Mouse (Mus musculus): ENCODE measurements around the gene Tmem245.
"Not testable (repeated sequence)": the region's sequence is repeated elsewhere in the genome, so short reads cannot be mapped to it uniquely, and the experiment has no call there.

Tmem245 gene

GRCm38 (mm10) chr4:56926971-56927370 lies 20.3 kb downstream of the Tmem245 start:
- in situ Hi-C loops (cut with MseI, MboI): no loop called here

GRCm38 (mm10) chr4:56922229-56922628 lies 25.0 kb downstream of the Tmem245 start:
- in situ Hi-C loops (cut with MseI, MboI): no loop called here

- in situ Hi-C loops (cut with MseI, MboI): no loop called here
Observed at GRCm38 (mm10) chr4:56915732-56916325, 31.4 kb downstream of the Tmem245 start.

GRCm38 (mm10) chr4:56914761-56915160 lies 32.5 kb downstream of the Tmem245 start:
- in situ Hi-C loops (cut with MseI, MboI): no loop called here

GRCm38 (mm10) chr4:56914338-56914737 lies 32.9 kb downstream of the Tmem245 start:
- in situ Hi-C loops (cut with MseI, MboI): no loop called here

- in situ Hi-C loops (cut with MseI, MboI): no loop called here
Observed at GRCm38 (mm10) chr4:56912382-56913001, 34.7 kb downstream of the Tmem245 start.

GRCm38 (mm10) chr4:56909568-56909967 lies 37.7 kb downstream of the Tmem245 start:
- in situ Hi-C loops (cut with MseI, MboI): no loop called here

- in situ Hi-C loops (cut with MseI, MboI): no loop called here
Observed at GRCm38 (mm10) chr4:56907671-56908070, 39.6 kb downstream of the Tmem245 start.

- in situ Hi-C loops (cut with MseI, MboI): no loop called here
Observed at GRCm38 (mm10) chr4:56906926-56907325, 40.3 kb downstream of the Tmem245 start.

- in situ Hi-C loops (cut with MseI, MboI): no loop called here
Observed at GRCm38 (mm10) chr4:56905507-56905906, 41.7 kb downstream of the Tmem245 start.

GRCm38 (mm10) chr4:56901671-56902070 lies 45.6 kb downstream of the Tmem245 start:
- in situ Hi-C loops (cut with MseI, MboI): no loop called here

GRCm38 (mm10) chr4:56899216-56899615 lies 48.0 kb downstream of the Tmem245 start:
- in situ Hi-C loops (cut with MseI, MboI): no loop called here

- in situ Hi-C loops (cut with MseI, MboI): no loop called here
Observed at GRCm38 (mm10) chr4:56897511-56897910, 49.7 kb downstream of the Tmem245 start.

- in situ Hi-C loops (cut with MseI, MboI): no loop called here
Observed at GRCm38 (mm10) chr4:56894196-56894595, 53.0 kb downstream of the Tmem245 start.

- in situ Hi-C loops (cut with MseI, MboI): no loop called here
Observed at GRCm38 (mm10) chr4:56892501-56893115, 54.6 kb downstream of the Tmem245 start.

- in situ Hi-C loops (cut with MseI, MboI): no loop called here
Observed at GRCm38 (mm10) chr4:56888483-56888882, 58.8 kb downstream of the Tmem245 start.

- in situ Hi-C loops (cut with MseI, MboI): no loop called here
Observed at GRCm38 (mm10) chr4:56886286-56886979, 60.8 kb downstream of the Tmem245 start.

GRCm38 (mm10) chr4:56880036-56880703 lies 67.1 kb downstream of the Tmem245 start:
- in situ Hi-C loops (cut with MseI, MboI): no loop called here

- in situ Hi-C loops (cut with MseI, MboI): no loop called here
Observed at GRCm38 (mm10) chr4:56878971-56879370, 68.3 kb downstream of the Tmem245 start.

GRCm38 (mm10) chr4:56870541-56870940 lies 76.7 kb downstream of the Tmem245 start:
- in situ Hi-C loops (cut with MseI, MboI): not testable (repeated sequence)

- in situ Hi-C loops (cut with MseI, MboI): no loop called here
Observed at GRCm38 (mm10) chr4:56867761-56868160, 79.5 kb downstream of the Tmem245 start.

- in situ Hi-C loops (cut with MseI, MboI): no loop called here
Observed at GRCm38 (mm10) chr4:56865971-56866370, 81.3 kb downstream of the Tmem245 start.
